Mouse (Mus musculus) natural killer cell, adult 2 months (primary cell): ENCODE results near the gene Slx4ip.

Source experiments
- DNase-seq, 2 experiments: peaks; one replicate each; pipeline ENCODE4 v3.0.0; 2022; ENCODE audit warnings: low spot score in 2 of 2

Gene Slx4ip

DNA sequence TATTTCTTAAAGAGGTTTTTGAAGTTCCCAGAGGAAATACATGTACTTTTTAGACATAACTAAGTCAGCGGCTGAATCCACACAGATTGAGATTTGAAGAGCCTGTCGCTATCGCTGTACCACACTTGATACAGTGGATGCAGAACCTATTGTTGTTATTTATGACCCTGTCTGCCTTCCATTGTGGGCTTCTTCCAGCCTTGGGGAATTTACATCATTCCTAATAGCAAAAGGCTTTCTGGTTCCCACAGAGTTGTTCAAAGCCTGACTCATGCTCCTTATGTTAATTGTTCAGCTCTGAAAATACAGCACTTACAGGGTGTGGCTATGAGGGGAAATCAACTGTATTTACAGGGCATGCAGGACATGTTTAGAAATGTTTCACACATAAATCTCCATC, 173.5 kb downstream of the Slx4ip start:
- no peak for DNase-seq

DNA sequence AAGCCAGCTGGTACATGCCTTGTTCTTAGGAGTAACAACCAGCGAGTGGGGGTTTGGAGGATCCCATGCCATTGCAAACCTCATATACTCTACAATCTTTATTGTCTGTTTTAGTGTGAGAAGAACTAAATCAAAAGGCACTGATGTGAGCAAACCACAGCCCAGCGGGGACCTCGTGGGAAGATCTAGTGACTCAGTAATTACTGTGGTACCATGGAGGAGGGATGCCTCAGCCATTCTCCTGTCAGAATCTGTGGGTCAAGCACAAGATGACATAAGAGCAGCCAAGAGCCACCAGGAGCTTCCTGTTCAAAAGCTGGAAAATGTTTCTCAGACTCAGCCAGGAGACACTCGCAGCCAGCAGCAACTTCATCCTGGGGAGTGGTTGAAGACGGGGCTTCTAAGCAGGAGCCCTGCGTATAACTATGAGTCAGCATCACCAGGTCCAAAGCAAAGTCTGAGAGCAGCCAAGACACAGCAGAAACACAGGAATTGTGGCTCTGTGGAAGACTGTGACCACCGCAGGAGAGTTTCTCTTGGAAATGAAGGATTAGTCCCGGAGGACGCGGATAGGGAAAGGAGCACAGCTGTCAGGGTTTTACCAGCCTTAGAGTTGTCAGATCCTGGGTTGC, 176.6 kb downstream of the Slx4ip start:
- DNase-seq: no peak

DNA sequence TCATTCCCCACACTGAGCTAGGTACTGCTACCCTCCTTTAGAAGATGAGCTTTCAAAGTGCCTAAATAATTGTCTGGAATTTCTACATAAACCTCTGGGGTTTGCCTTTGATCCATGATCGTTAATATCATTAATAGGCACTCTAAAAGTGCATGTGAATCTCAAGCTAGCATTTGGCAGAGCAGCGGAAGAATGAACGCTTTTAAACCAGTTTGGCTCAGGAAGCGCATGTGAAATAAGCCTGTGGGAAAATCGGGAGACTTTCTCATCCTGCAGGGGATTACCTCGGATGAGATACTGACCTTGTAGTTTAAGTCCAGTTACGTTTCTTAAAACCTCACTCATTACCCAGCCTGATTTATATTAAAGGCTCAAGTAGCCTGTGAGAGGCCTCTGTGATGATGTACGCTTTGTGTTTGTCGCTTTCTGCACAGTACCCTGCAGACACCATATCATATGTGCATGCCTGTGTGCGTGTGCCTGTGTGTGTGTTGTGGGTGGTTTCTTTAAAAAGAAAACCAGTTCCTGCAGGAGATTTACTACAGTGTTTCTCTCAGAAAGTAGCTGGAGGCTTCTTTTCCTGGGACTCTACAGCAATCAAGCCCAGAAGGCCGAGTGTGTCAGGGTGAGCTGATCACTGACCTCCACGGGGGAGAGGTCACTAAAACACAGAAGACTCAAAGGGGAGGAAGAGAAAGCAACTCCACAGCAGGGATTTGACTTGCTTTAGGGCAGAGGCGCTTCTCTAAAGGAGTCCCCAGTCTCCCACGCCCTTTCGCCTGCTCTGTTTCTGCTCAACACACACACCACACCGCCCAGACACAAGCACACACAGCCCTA, 182.7 kb downstream of the Slx4ip start:
- no peak for DNase-seq

DNA sequence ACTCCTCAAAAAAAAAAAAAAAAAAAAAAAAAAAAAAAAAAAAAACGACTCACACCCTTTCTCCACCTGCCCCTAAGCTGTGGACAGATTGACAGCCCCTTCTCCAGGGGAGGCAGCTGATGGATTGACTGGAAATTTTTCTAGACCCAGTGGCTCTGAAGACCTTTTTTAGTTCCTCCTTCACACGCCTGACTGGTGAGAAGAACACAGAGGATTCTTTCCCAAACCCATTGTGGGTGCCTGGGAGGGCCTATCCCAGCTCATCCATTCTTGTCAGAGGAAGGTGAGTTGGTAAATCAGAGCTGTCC, 183.2 kb downstream of the Slx4ip start:
- no peak for DNase-seq

DNA sequence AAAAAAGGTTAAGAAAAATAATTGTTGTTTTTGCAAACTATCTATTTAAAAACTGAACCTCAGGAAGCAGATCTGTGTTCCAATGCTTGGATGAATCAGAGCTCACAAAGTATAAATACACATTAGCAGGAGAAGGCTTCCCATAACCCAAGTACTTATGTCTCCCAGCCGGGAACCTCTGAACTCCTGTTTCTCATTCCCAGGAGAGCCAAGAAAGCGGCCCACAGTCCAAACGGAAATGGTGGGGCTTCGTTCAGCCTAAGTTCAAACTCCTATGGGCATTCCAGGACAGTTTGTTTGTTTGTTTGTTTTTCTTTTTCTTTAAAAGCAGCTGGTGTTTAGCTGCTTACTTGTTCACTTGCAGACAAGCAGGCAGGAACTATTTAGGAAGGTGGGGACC, 187.8 kb downstream of the Slx4ip start:
- DNase-seq: no peak

DNA sequence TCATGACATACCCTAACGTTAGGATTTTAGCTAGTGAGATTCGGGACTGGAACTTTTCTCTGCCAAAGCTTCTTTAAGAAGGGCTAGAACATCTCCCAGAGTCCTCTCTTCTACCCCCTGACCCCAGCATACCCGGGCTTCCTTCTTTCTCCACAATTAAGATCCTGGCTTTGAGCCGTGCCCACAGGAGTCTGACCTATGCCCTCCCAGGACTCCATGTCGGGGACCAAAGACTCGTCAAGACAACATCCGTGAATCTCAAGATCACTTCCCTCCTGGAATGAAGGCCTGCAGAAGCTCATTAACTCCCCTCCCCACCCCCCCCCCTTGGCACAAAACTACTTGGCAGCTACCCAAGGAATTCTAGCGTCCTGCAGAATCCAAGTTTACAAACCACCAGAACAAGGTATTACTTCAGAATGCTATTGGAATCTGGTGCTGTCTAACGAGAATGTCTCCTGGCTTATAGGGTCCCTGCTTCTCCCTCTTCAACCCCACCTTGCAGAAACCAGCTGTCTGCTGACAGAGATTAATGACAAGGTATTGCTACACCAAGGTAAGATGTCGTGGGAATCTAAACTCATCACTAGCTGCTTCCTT, 188.8 kb downstream of the Slx4ip start:
- no peak for DNase-seq

DNA sequence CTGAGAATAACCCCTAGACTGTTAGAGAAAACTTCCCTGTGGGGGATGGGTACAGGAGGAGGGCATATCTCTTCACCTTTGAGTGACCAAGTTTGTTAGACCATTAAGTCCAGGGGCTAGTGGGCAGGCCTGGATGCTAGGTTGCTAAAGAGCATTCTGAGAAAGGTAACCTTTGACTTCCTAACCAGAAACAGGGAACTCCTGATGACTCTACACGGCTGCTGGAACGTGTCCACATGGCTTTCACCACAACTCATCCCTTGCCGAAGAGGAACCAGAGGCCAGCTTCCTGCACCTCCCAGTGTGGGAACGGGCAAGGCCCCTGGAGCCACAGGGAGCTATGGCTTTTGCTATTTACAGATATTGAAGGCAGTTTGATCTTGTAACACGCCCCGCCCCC, 189.4 kb downstream of the Slx4ip start:
- no peak for DNase-seq

DNA sequence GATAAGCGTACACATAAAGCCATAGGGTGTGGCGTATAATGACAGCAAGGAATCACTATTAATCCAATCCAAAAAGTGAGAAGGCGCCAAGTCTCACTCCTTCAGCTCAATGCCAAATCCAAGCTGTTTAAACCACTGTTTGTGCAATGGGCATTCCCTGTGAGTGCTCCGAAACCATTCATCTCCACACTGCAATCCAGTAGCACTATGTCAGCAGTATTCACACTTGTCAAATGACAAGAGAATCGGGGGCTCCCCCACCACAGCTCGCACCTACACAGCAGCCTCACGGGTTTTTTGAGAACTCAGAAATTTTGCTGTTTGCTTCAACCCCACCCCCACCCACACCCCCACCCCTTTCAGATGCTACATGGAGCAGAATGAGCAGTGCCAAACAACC, 190.0 kb downstream of the Slx4ip start:
- no peak for DNase-seq

DNA sequence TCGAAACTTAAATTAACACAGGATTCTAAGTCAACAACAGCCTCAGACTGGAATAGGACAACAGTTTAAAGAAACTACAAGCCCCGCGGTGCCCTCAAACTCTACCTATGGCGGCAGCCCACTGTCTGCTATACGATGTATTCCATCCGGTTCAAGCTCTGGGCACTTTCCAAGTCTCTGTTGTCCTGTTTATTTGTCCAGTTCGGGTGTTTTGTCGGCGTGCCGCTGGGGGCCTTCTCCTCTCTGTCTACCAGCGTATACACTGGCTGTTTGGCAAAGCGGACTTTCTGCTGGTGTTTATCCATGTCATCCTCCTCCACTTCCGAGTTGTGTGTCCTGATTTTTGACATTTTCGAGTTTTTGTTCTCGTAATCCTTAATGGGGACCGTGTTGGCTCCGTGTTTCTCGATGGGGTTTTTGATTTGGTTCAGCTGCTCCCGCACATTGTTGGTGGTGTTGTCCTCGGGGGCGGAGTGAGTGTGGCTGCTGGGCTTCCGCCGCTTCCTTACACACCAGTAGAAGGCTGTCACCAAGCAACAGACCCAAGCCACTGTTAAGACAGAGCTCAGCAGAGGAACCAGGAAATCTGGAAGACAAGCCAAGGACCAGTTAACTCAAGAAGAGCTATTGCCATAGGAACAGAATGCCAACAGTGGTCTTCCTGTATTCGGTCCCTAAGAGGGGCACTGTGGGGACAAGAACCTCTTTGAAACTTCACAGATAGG, 192.0 kb downstream of the Slx4ip start:
- no peak for DNase-seq

DNA sequence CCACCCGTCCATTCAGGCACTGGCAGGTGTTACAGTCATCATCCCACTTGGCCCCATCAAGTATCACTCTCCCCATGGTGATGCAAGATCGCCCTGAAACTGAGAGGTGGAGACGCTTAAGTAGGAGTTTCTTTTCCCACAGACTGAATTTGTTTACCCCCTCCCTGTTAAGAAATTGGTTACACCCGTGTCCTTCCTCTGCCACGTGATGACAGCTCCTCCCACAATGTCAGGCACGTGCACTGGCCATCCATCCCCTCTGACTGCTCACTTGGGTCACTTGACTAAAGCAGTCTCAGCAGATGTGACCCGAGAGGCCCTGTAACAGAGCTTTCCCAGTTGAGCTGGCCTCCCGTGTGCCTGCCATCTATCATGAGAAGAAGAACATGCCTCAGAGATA, 194.2 kb downstream of the Slx4ip start:
- DNase-seq: no peak

DNA sequence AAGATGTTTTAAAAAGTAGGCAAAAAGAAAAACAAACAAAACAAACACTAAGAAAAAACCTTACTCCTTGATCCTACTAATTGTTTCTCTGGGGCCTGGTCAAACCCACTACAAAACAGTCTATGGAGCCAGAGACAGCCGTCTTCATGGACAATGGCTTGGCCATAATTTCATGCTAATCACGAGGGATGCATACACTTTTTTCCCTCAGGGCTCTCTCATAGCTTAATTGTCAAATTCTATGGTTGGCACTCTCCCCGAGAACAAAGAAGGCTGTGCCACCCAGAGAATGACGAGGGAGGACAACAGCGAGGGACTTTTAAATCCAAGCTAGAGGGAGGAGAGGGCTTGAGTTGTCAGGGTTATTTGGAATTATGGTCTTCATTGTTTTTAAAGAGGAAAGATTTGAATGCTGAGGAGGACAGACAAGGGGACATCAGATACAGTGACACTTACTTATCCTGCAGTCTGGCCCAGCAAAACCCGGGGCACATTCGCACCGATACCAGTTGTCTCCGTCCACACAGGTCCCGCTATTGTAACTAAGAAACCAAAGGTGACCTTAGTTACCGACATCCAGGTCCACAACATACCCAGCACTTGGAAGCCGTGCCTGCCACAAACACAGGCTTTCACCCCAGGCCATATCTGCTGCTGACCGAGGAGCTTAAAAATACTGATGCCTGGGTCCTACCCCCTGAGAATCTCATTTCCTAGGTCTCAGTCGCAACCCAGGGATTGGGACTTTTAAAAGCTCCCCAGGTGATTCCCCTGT, 195.8 kb downstream of the Slx4ip start:
- no peak for DNase-seq

DNA sequence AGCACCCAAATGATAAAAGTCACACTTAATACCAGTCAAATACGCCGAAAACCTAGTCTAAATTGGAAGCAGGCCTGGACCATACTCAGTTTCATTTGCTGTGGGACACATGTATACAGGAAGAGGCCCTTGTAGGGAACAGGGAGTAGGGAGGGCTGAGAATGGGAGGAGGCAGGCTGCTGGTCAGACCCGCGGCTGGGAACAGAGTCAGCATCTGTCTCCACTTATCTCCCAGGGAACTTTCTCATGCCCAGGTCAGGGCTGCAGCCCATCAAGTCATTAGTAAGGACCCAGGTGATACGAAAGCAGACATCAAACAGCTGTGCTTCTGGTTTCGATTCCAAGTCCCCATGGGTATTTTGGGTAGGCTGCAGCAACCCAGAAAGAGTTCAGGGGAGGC, 196.7 kb downstream of the Slx4ip start:
- DNase-seq: no peak

DNA sequence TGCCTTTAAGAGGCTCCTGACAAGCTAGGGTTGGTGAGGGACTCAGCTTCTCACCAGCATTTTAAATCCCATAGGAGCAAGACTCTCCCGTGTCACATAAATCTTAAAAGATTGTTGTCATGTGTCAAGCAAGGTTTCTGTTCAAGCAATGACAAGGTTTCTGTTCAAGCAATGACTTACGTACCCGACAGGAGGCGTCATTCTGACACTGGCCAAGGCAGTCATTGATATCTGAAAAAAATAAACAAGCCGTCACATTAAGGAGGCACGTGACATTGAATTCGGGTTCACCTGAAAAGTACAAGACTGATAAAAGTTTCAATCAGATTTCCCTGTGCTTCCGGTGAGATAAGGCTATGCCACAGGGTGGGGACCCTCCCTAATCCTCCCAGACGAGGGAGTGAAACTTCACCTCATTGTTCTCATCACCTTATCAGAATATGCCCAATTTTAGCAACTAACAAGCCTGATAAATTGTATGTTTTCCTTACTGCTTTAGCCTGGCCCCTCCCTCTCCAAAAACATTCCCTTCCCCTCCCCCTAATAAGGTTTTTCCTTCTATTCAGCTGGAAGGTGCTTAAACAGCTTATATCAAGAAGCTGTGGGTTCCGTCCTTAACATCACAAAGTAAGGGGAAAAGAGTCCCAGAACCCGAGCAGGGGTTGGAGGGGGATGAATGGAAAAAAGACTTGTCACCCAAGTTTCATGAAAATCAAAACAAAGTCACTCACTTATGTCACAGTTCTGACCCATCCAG, 200.9 kb downstream of the Slx4ip start:
- no peak for DNase-seq

DNA sequence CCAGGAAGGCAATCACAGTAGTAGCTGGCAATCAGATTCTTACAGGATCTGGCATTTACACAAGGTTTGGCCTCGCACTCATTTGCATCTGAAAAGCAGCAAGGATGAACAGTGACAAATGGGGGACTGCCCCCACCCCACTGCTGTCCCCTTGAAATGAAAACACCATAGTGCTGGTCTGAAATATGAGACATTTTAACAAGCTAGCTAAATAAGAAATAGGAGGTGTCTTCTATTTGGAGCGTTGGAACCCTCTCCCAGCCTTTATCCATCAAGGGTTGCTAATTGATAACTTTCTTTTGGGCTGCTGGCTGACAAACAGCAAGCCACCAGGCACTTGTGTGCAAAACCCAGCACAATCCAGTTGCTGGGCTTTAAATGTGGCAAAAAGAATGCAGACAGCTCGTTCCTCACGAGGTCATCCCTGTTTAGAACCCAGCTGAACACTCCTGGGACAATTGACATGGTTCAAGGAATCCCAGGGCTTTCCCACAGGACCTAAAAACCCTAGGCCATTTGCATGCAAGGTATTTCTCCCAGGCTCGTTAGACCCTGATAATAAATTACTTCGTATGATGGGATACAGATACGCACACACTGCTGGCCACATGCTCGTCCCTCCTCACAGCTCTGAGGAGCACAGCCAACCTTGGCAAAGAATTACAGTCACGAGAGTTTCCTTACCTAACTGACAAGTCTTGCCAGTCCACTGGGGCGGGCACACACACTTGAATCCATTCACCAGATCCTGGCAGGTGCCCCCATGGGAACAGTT, 201.7 kb downstream of the Slx4ip start:
- no peak for DNase-seq

DNA sequence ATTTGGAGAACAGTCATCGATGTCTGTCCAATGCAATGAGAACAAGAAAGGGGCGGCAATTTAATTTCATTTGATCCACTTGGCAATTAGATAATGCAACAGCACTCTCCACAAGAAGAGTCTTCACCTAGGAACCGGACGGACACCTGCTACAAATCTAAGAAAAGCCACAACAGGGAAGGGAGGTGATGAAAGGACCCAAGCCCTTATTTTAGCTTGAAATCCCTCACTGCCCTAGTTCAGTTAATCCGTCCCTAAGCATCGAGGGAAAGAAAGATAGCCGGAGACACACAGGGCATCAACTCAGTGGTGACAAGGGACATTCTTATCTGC, 202.2 kb downstream of the Slx4ip start:
- no peak for DNase-seq

DNA sequence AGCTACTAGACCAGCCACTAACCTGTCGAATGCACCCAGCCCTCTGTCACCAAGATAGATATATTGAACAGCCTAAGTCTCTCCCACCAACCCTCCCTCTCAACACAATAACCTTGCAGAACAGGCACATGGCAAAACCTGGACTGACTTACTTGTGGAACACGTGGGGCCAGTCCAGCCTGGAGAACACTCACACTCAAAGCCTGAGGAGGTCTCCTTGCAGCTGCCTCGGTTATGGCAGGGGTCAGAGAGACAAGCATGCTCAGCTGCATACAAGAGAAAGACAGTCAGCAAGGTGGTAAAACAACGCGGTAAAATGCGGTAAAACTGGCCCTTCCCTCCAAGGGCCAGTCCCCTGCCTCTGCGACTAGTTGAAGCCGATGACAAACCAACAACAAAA, 203.3 kb downstream of the Slx4ip start:
- DNase-seq: no peak

DNA sequence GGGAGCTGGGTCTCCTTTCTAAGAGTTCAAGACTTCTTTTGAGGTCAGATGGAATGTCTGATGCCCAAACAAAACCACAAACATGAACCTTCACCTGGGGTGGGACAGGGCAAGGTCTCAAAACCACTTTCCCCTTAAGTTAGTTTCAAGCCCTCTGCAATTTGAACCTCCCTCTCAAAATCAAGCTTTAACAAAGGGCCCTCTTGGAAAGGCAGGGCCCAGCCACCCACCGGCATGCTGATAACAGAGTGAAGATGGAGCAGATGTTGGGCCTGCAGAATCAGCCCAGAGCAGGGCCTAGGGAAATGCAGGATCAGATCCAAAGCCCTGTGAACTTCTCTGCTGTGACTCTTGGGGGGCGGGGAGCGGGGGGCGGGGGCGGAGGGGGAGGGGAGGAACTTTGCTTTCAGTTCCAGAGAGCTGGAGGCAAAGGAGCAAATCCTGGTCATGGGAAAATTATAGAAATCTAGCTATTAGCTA, 206.0 kb downstream of the Slx4ip start:
- no peak for DNase-seq

DNA sequence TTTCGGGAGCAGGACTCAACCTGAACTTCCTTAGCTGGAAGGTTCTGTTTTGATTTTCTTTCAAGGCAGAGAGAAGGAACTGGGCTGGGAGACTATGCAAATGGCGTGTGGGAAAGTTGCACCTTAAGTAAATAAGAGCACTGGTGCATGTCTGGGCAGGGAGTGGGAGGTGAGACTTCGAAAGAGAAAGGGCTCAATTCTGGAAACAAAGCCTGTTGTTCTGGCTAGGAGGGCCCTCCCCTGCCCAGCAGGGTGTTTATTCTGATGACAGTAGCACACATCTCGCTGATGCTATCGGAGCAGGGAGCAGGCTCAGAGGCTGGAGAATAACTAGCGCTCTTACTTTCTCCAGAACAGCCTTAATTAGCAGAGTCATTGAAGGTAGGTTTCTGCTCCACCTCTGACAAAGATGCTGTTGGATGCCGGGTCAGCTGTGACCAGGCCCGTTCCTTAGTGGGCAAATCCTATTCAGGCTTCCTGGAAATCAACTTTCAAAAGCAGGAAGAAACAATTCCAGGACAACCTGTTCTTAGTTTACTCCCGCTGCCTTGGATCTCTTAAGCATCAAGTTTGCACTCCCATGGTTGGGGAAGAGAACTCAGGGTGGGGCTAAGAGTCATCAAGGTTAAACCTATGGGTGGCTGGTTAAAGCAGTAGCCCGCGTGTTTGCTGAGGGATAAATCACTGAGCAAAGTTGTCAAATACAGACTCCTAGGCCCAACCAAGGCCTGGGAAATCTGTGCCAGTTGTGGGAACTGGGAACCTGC, 207.4 kb downstream of the Slx4ip start:
- no peak for DNase-seq

DNA sequence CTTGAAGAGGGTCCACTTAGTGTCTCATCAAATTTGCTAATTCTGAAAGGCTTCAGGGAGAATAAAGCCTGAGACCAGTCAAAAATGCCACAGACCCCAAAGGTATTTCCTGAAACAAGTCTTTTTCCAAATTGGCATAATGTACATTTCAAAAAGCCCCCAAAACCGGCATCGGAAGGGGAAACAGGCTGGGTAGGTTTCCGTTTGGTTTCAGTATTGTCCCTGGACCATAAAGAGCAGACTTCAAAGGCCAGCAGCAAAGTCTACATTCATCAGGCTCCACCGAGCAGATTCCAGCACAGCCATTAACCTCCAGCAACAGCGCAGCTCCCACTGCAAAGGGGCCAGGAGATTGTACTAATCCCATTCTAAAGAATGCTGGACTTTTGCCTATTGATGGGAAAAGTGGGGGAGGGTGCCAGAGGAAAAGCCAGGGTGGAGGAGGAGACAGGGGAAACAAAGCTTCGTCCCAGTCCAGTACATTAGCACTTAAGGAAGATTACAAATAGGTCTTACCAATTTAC, 208.3 kb downstream of the Slx4ip start:
- no peak for DNase-seq
